Mouse (Mus musculus): ENCODE measurements around the gene 4930402H24Rik.

The 4930402H24Rik gene

GRCm38 (mm10) chr2:130730746-130731145 is 175.5 kb downstream of the 4930402H24Rik start:
- no peak for DNase-seq (ENCODE audit: low spot score)

- no peak for DNase-seq (ENCODE audit: low spot score)
These were observed 177.2 kb downstream of the 4930402H24Rik start for GRCm38 (mm10) chr2:130728906-130729585.

GRCm38 (mm10) chr2:130727752-130728151 is 178.5 kb downstream of the 4930402H24Rik start:
- no peak for DNase-seq (ENCODE audit: low spot score)

GRCm38 (mm10) chr2:130724369-130724768 is 181.8 kb downstream of the 4930402H24Rik start:
- DNase-seq (ENCODE audit: low spot score), result no peak

GRCm38 (mm10) chr2:130717951-130718350 is 188.3 kb downstream of the 4930402H24Rik start:
- no peak for DNase-seq (ENCODE audit: low spot score)

- no peak for DNase-seq (ENCODE audit: low spot score)
These were observed 199.1 kb downstream of the 4930402H24Rik start for GRCm38 (mm10) chr2:130707057-130707456.

- DNase-seq (ENCODE audit: low spot score), result no peak
These were observed 199.6 kb downstream of the 4930402H24Rik start for GRCm38 (mm10) chr2:130706602-130707001.

- no peak for DNase-seq (ENCODE audit: low spot score)
These were observed 201.0 kb downstream of the 4930402H24Rik start for GRCm38 (mm10) chr2:130705178-130705577.

GRCm38 (mm10) chr2:130704040-130705001 is 201.9 kb downstream of the 4930402H24Rik start:
- DNase-seq (ENCODE audit: low spot score), result no peak

GRCm38 (mm10) chr2:130697821-130698266 is 208.4 kb downstream of the 4930402H24Rik start:
- DNase-seq (ENCODE audit: low spot score), result no peak

GRCm38 (mm10) chr2:130697153-130697810 is 208.9 kb downstream of the 4930402H24Rik start, which contains the start of gene Slc4a11:
Slc4a11 (minus strand) TSS chr2:130697519.
- DNase-seq (ENCODE audit: low spot score), result peak; percentile 34

- DNase-seq (ENCODE audit: low spot score), result no peak
These were observed 209.5 kb downstream of the 4930402H24Rik start for GRCm38 (mm10) chr2:130696700-130697152.

GRCm38 (mm10) chr2:130693563-130693962 is 212.6 kb downstream of the 4930402H24Rik start:
- no peak for DNase-seq (ENCODE audit: low spot score)

GRCm38 (mm10) chr2:130689011-130689410 is 217.2 kb downstream of the 4930402H24Rik start:
- no peak for DNase-seq (ENCODE audit: low spot score)

GRCm38 (mm10) chr2:130685426-130685825 is 220.8 kb downstream of the 4930402H24Rik start:
- DNase-seq (ENCODE audit: low spot score), result no peak

GRCm38 (mm10) chr2:130681531-130681930 is 224.7 kb downstream of the 4930402H24Rik start:
- DNase-seq (ENCODE audit: low spot score), result no peak

- DNase-seq (ENCODE audit: low spot score), result no peak
These were observed 226.3 kb downstream of the 4930402H24Rik start for GRCm38 (mm10) chr2:130679899-130680298.

- DNase-seq (ENCODE audit: low spot score), result no peak
These were observed 227.1 kb downstream of the 4930402H24Rik start for GRCm38 (mm10) chr2:130679154-130679553.

- DNase-seq (ENCODE audit: low spot score), result no peak
These were observed 229.0 kb downstream of the 4930402H24Rik start for GRCm38 (mm10) chr2:130677211-130677610.

GRCm38 (mm10) chr2:130667559-130667958 is 238.6 kb downstream of the 4930402H24Rik start, which contains the start of gene Itpa:
Itpa (plus strand) TSS chr2:130667610.
- DNase-seq (ENCODE audit: low spot score), result peak; percentile 85

GRCm38 (mm10) chr2:130664102-130664701 is 242.0 kb downstream of the 4930402H24Rik start, which contains the start of gene Ddrgk1:
Ddrgk1 (minus strand) TSS chr2:130664659.
- DNase-seq (ENCODE audit: low spot score), result peak; percentile 91

Measured in c-Kit-positive CD71-positive TER-119-positive erythroid progenitor cells, embryonic 14.5 days (primary cell).